Mouse (Mus musculus): ENCODE results near the gene Tfam.

Gene Tfam

DNA sequence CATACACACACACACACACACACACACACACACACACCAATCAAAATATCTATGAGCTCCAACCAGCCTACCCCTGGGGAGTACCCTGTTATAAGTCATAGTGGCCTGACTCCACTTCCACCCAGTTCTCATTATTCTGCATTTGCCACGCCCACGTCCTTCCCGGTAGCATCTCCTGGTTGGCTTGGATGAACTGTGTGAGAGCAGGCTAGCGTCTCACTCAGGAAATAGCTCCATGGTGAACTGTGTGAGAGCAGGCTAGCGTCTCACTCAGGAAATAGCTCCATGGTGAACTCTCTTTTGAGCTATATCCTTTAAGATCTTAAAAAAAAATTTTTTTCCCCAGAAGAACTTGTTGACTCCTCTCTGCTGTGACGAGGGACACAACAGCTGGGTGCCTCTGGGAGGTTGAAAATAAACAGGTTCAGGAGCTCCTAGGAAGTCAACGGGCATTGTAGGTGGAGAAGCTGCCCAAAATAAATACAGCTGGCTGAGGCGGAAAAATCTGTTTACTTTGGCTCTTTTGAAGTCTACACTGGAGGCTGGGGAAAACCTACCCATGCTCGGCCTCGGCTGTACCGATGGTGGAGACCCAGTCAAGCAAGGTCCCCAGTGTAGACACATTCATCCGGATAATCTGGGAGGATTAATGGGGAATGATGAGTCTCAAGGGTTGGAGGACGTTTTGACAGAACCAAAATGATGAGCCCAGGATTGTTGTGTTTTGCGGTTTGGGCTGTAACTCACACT lies 40.9 kb downstream of the Tfam start:
- H3K27me3 ChIP-seq (ENCODE audit: control insufficient read depth, insufficient read depth, low read length, poor library complexity, severe bottlenecking), result no peaks in the 10 kb centered on the region

GRCm38 (mm10) chr10:71195501-71195900 lies 42.6 kb downstream of the Tfam start:
- DNase-seq (ENCODE audit: low read depth, low spot score), result no peak
- H3K36me3 ChIP-seq (ENCODE audit: control insufficient read depth, insufficient read depth, low read length, poor library complexity, severe bottlenecking), result no peaks in the 10 kb centered on the region

More for the DNA sequence above, 40.9 kb downstream of the Tfam start:
- no peak for DNase-seq (ENCODE audit: low read depth, low spot score)
- no peaks in the 10 kb centered on the region for H3K36me3 ChIP-seq (ENCODE audit: control insufficient read depth, insufficient read depth, low read length, poor library complexity, severe bottlenecking)

GRCm38 (mm10) chr10:71194713-71195112 lies 43.4 kb downstream of the Tfam start:
- no peaks in the 10 kb centered on the region for H3K27me3 ChIP-seq (ENCODE audit: control insufficient read depth, insufficient read depth, low read length, poor library complexity, severe bottlenecking)
- no peaks in the 10 kb centered on the region for H3K36me3 ChIP-seq (ENCODE audit: control insufficient read depth, insufficient read depth, low read length, poor library complexity, severe bottlenecking)
- DNase-seq (ENCODE audit: low read depth, low spot score), result no peak

More at GRCm38 (mm10) chr10:71195501-71195900, 42.6 kb downstream of the Tfam start:
- H3K27me3 ChIP-seq (ENCODE audit: control insufficient read depth, insufficient read depth, low read length, poor library complexity, severe bottlenecking), result no peaks in the 10 kb centered on the region

DNA sequence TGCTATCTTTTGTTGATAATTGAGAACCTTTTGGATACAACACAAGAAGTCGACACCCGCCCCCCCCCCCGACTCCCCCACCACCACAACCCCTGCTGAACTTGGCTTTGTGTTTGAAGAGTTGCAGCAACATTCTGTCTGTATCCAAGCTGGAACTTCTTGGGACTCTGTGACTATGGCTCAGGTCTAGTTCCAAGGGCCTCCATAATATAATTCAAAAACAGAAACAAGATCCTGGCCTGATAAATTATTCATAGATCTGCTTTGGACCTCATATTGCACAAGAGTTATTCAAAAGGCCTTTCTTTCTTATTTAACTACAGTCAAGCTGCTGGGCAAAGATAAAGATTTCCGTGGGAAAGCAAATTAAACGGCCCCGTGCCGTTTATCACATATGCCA lies 44.8 kb downstream of the Tfam start:
- Histone ChIP-seq H3K27me3 (ENCODE audit: control insufficient read depth, insufficient read depth, low read length, poor library complexity, severe bottlenecking) (no peaks in the 10 kb centered on the region), H3K36me3 (ENCODE audit: control insufficient read depth, insufficient read depth, low read length, poor library complexity, severe bottlenecking) (no peaks in the 10 kb centered on the region)
- no peak for DNase-seq (ENCODE audit: low read depth, low spot score)

GRCm38 (mm10) chr10:71192886-71193285 lies 45.2 kb downstream of the Tfam start:
- H3K27me3 ChIP-seq (ENCODE audit: control insufficient read depth, insufficient read depth, low read length, poor library complexity, severe bottlenecking), result no peaks in the 10 kb centered on the region
- DNase-seq (ENCODE audit: low read depth, low spot score), result no peak
- no peaks in the 10 kb centered on the region for H3K36me3 ChIP-seq (ENCODE audit: control insufficient read depth, insufficient read depth, low read length, poor library complexity, severe bottlenecking)

GRCm38 (mm10) chr10:71188681-71189080 lies 49.4 kb downstream of the Tfam start:
- H3K27me3 ChIP-seq (ENCODE audit: control insufficient read depth, insufficient read depth, low read length, poor library complexity, severe bottlenecking), result no peaks in the 10 kb centered on the region
- H3K36me3 ChIP-seq (ENCODE audit: control insufficient read depth, insufficient read depth, low read length, poor library complexity, severe bottlenecking), result no peaks in the 10 kb centered on the region
- DNase-seq (ENCODE audit: low read depth, low spot score), result no peak

- Histone ChIP-seq H3K36me3 (ENCODE audit: control insufficient read depth, insufficient read depth, low read length, poor library complexity, severe bottlenecking) (no peaks in the 10 kb centered on the region), H3K27me3 (ENCODE audit: control insufficient read depth, insufficient read depth, low read length, poor library complexity, severe bottlenecking) (no peaks in the 10 kb centered on the region)
- no peak for DNase-seq (ENCODE audit: low read depth, low spot score)
These were observed 53.0 kb downstream of the Tfam start for GRCm38 (mm10) chr10:71185059-71185458.

GRCm38 (mm10) chr10:71183339-71184031 lies 54.6 kb downstream of the Tfam start:
- H3K36me3 ChIP-seq (ENCODE audit: control insufficient read depth, insufficient read depth, low read length, poor library complexity, severe bottlenecking), result no peaks in the 10 kb centered on the region
- no peak for DNase-seq (ENCODE audit: low read depth, low spot score)
- no peaks in the 10 kb centered on the region for H3K27me3 ChIP-seq (ENCODE audit: control insufficient read depth, insufficient read depth, low read length, poor library complexity, severe bottlenecking)

- Histone ChIP-seq H3K27me3 (ENCODE audit: control insufficient read depth, insufficient read depth, low read length, poor library complexity, severe bottlenecking) (no peaks in the 10 kb centered on the region), H3K36me3 (ENCODE audit: control insufficient read depth, insufficient read depth, low read length, poor library complexity, severe bottlenecking) (no peaks in the 10 kb centered on the region)
- DNase-seq (ENCODE audit: low read depth, low spot score), result no peak
These were observed 56.1 kb downstream of the Tfam start for GRCm38 (mm10) chr10:71181931-71182330.

DNA sequence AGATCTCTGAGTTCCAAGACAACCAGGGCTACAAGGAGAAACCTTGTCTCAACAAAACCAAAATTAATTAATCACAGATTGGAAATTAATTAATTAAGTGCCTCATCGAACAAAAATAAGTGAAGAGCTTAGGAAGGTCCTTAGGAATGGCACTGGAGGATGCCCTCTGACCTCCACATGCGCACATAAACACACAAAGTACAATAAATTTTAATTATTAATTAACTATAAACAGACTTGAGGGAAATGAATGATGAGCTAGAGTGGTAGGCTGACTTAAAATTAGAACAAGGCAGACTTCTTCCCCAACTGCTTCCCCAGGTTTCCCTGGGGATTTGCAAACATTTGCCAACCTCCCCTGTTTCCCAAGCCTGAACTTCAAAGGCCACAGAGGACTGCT lies 57.0 kb downstream of the Tfam start:
- no peak for DNase-seq (ENCODE audit: low read depth, low spot score)
- no peaks in the 10 kb centered on the region for H3K27me3 ChIP-seq (ENCODE audit: control insufficient read depth, insufficient read depth, low read length, poor library complexity, severe bottlenecking)
- H3K36me3 ChIP-seq (ENCODE audit: control insufficient read depth, insufficient read depth, low read length, poor library complexity, severe bottlenecking), result no peaks in the 10 kb centered on the region

DNA sequence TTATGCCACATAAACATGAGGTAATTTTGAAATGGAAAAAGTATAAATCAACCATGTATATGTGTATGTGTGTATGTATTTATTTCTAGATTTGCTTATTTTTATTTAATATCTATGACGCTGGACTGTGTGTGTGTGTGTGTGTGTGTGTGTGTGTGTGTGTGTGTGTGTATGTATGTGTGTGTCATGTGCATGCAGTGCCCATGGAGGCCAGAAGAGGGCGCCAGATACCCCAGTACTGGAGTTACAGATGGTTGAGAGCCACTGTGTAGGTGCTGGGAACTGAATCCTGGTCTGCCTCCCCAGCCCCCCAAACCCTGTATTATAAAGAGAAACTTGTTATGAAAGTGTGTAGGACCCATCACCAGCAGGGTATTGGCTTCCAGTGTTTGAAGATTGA lies 58.0 kb downstream of the Tfam start:
- H3K27me3 ChIP-seq (ENCODE audit: control insufficient read depth, insufficient read depth, low read length, poor library complexity, severe bottlenecking), result no peaks in the 10 kb centered on the region
- DNase-seq (ENCODE audit: low read depth, low spot score), result no peak
- no peaks in the 10 kb centered on the region for H3K36me3 ChIP-seq (ENCODE audit: control insufficient read depth, insufficient read depth, low read length, poor library complexity, severe bottlenecking)

DNA sequence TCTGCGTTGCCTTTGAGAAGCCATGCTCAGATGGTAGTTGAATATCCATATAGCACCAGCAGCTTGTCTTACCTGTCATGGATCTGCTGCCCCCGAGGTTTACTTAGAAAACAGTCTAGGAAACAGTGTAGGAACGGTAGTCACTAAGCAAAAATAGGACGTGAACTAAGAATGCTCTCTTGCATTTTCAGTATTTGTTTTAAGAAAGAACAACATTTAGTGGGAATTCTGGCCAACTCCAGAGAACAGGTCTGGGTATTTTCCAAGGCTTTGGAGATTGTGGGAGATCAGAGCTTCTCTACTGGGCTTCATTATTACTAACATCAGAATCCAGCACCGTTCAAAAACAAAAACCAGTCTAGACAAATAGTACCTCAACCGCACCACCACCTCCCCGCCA lies 60.9 kb downstream of the Tfam start:
- DNase-seq (ENCODE audit: low read depth, low spot score), result no peak
- no peaks in the 10 kb centered on the region for H3K27me3 ChIP-seq (ENCODE audit: control insufficient read depth, insufficient read depth, low read length, poor library complexity, severe bottlenecking)
- H3K36me3 ChIP-seq (ENCODE audit: control insufficient read depth, insufficient read depth, low read length, poor library complexity, severe bottlenecking), result no peaks in the 10 kb centered on the region

GRCm38 (mm10) chr10:71176341-71176740 lies 61.7 kb downstream of the Tfam start:
- no peak for DNase-seq (ENCODE audit: low read depth, low spot score)
- Histone ChIP-seq H3K27me3 (ENCODE audit: control insufficient read depth, insufficient read depth, low read length, poor library complexity, severe bottlenecking) (no peaks in the 10 kb centered on the region), H3K36me3 (ENCODE audit: control insufficient read depth, insufficient read depth, low read length, poor library complexity, severe bottlenecking) (no peaks in the 10 kb centered on the region)
